Mouse (Mus musculus) forebrain, embryonic 12.5 days (tissue): ENCODE measurements around the gene Tmem184b. TPM values are rescaled to one million over a fixed set of nuclear protein-coding genes. Genes with fewer than 3 reads are reported as not detected.
A peak's percentile ranks its signal among the peaks of the same experiment; 100 is the strongest.

Experiments
- ATAC-seq: fragments of 200-750 bp; cut with Nextera tagmentation; 2 replicates; pipeline ENCODE4 v1.8.0; 2017; ENCODE audit warnings: moderate TSS enrichment; ENCODE audit not compliant: low FRiP score
- H3K27ac ChIP-seq: fragments of 300-500 bp; sonication (generic); 2 replicates; pipeline ENCODE4 v1.5.1; 2016; ENCODE audit warnings: mild to moderate bottlenecking
- H3K27me3 ChIP-seq: fragments of 300-500 bp; sonication (generic); 2 replicates; pipeline ENCODE4 v1.6.1; 2016; ENCODE audit warnings: mild to moderate bottlenecking
- H3K36me3 ChIP-seq: fragments of 300-500 bp; sonication (generic); replicated peaks from 2 replicates; pipeline ENCODE4 v1.6.1; 2016; ENCODE audit warnings: mild to moderate bottlenecking
- H3K4me1 ChIP-seq: fragments of 300-500 bp; sonication (generic); 2 replicates; pipeline ENCODE4 v1.6.1; 2016
- H3K4me2 ChIP-seq: fragments of 300-500 bp; sonication (generic); 2 replicates; pipeline ENCODE4 v1.6.1; 2016; ENCODE audit warnings: mild to moderate bottlenecking, moderate library complexity
- H3K4me3 ChIP-seq: fragments of 300-500 bp; sonication (generic); replicated peaks from 2 replicates; pipeline ENCODE4 v1.5.1; 2016; ENCODE audit warnings: mild to moderate bottlenecking
- H3K9ac ChIP-seq: fragments of 300-500 bp; sonication (generic); 2 replicates; pipeline ENCODE4 v1.6.1; 2016; ENCODE audit warnings: mild to moderate bottlenecking
- H3K9me3 ChIP-seq: fragments of 300-500 bp; sonication (generic); 2 replicates; pipeline ENCODE4 v1.6.1; 2016
- WGBS: fragments of 180-500 bp; shearing (Covaris S2); methylation state at CpG from one replicate; pipeline ENCODE4 v1.1.7; 2016; 5-methylcytosine and 5-hydroxymethylcytosine counted together
- polyA plus RNA-seq: library from polyadenylated mRNA; unstranded; fragments of >200 nt; fragmentation: Nextera tagmentation; extraction: Ambion mirVana; gene quantifications from 2 replicates; pipeline ENCODE4 v1.2.1, GENCODE M21; 2016

The Tmem184b gene
- polyA plus RNA-seq, 1 experiment from 2014 or later = 43.6 TPM

DNA sequence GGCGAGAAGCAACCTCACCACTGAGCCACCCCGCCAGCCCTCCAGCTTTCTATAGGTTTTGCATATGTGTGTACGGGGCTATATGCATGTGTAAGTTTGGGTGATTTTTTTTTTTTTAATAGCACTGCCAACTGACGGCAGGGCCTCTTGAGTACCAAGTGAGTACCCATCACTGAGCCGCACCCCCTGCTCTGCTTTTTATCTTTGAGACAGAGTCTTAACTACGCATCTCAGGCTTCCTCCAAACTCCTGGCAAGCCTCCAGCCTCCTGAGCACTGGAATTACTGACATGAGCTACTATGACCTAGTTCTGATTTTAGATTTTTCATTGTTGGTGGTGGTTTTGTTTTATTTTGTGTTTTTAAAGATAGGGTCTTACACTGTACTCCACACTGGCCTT is 24.1 kb upstream of the Tmem184b start:
- no peaks in the 10 kb centered on the region for H3K27me3 ChIP-seq
- H3K9ac ChIP-seq = no peak overlapping the region
- 0 out of 2 replicates have a peak, but pooled peaks cover 3% of the 10 kb centered on the region for H3K4me1 ChIP-seq
- no peak overlapping the region for H3K27ac ChIP-seq
- no peaks in the 10 kb centered on the region for H3K9me3 ChIP-seq
- no peak overlapping the region for H3K4me3 ChIP-seq
- WGBS = 92% methylated on average over 6 of the region's 6 CpGs
- peaks cover 100% of the 10 kb centered on the region for H3K36me3 ChIP-seq
- no peak for ATAC-seq
- H3K4me2 ChIP-seq = no peak overlapping the region

DNA sequence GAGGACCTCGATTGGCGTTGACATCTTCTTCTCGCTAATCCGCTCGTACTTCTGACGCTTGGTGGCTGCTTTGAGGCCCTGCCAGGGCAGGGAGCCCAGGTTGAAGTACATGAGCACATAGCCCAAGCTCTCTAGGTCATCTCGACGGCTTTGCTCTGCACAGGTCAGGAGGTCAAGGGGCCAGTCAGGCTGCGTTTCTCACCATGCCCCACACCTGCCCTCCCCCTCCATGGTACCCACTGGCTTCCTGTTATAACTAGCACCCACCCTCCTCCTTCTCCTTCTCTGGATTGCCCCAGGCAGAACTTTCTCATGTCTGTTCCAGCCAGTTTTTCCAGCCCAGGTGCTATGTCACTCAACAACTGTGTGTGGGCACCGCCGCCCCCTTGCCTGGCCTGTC is 22.1 kb upstream of the Tmem184b start:
- H3K27ac ChIP-seq = no peak overlapping the region
- H3K4me2 ChIP-seq = no peak overlapping the region
- H3K9ac ChIP-seq = no peak overlapping the region
- no peak overlapping the region for H3K4me3 ChIP-seq
- WGBS = 87% methylated on average over 11 of the region's 11 CpGs
- H3K27me3 ChIP-seq = no peaks in the 10 kb centered on the region
- no peaks in the 10 kb centered on the region for H3K9me3 ChIP-seq
- peaks cover 100% of the 10 kb centered on the region for H3K36me3 ChIP-seq
- ATAC-seq = no peak
- no peaks in the 10 kb centered on the region; the same call in 1 of the 2 replicates for H3K4me1 ChIP-seq

DNA sequence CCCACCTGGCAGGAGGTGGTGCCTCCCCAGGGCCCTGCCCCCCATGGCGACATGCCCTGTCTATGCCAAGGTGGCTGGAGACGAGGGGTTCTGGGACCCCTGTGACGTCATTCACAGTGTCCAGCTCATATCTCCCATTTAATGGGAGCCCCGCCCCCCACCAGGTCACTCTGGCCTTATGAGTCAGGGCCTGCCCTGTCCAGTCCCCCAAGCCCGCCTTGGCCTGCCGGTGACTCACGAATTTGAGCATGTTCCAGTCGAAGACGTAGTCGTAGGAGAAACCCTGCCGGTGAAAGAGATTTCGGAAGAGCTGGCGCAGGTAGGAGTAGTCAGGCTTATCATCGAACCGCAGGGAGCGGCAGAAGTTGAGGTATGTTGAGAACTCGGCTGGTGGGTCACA is 21.2 kb upstream of the Tmem184b start:
- no peaks in the 10 kb centered on the region for H3K9me3 ChIP-seq
- peaks cover 100% of the 10 kb centered on the region for H3K36me3 ChIP-seq
- 93% methylated on average over 17 of the region's 17 CpGs for WGBS
- no peak overlapping the region for H3K27ac ChIP-seq
- H3K9ac ChIP-seq = no peak overlapping the region
- H3K27me3 ChIP-seq = no peaks in the 10 kb centered on the region
- H3K4me3 ChIP-seq = no peak overlapping the region
- H3K4me2 ChIP-seq = no peak overlapping the region
- no peaks in the 10 kb centered on the region; the same call in 1 of the 2 replicates for H3K4me1 ChIP-seq
- no peak for ATAC-seq

DNA sequence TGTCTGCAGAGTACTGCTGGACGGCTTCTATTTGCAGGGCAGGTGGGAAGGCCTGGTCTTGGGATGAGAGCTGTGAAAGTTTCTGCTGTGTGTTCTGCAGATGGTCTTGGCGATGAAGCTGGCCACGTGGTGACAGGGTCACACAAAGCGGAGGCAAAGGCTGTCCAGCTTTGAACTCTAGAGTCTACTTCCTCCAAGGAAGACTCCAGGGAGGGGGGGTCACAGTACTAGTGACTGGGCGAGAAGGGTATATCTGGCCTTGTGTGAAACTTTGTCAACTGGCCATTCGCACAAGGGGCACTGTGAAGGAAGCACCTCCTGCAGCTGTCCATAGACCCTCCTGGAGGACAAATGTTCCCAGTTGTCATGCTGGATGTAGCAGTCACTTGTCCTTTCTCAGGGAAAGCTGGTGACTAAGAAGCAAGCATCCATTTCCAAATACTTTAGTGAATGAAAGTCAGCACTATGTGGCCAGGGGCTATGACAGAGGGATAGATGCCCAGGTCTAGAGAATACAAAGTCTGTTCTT is 19.4 kb upstream of the Tmem184b start:
- H3K4me2 ChIP-seq = no peak overlapping the region
- H3K27ac ChIP-seq = no peak overlapping the region
- H3K4me3 ChIP-seq = no peak overlapping the region
- H3K36me3 ChIP-seq = peaks cover 99% of the 10 kb centered on the region
- no peaks in the 10 kb centered on the region; the same call in 1 of the 2 replicates for H3K4me1 ChIP-seq
- H3K9ac ChIP-seq = no peak overlapping the region
- 90% methylated on average over 6 of the region's 6 CpGs for WGBS
- H3K27me3 ChIP-seq = no peaks in the 10 kb centered on the region
- no peak for ATAC-seq
- H3K9me3 ChIP-seq = no peaks in the 10 kb centered on the region

DNA sequence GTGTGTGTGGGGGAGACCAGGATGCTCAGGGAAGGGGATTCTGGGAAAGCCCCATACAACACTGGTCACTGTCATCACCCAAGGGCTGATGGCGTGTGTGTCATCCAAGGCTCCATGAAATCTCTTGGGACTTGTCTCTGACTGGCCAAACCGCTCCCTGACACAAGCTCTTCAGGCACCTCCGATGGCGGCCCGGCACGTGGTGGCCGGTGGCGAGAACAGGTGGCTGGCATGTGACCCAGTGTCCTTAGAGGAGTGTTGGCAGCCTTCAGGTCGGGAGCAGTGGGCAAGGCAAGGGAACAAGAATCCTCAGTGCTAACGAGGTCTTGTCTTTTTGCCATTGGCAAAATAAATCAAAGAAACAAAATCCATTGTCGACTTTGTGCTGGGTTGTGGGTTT is 15.3 kb upstream of the Tmem184b start:
- no peak overlapping the region for H3K27ac ChIP-seq
- H3K9ac ChIP-seq = no peak overlapping the region
- no peaks in the 10 kb centered on the region; the same call in 1 of the 2 replicates for H3K4me1 ChIP-seq
- no peak overlapping the region for H3K4me3 ChIP-seq
- peaks cover 75% of the 10 kb centered on the region for H3K36me3 ChIP-seq
- H3K27me3 ChIP-seq = no peaks in the 10 kb centered on the region
- 0 out of 2 replicates have a peak, but pooled peaks have one; percentile 13 for ATAC-seq
- WGBS = 90% methylated on average over 11 of the region's 11 CpGs
- no peak overlapping the region for H3K4me2 ChIP-seq
- H3K9me3 ChIP-seq = no peaks in the 10 kb centered on the region

DNA sequence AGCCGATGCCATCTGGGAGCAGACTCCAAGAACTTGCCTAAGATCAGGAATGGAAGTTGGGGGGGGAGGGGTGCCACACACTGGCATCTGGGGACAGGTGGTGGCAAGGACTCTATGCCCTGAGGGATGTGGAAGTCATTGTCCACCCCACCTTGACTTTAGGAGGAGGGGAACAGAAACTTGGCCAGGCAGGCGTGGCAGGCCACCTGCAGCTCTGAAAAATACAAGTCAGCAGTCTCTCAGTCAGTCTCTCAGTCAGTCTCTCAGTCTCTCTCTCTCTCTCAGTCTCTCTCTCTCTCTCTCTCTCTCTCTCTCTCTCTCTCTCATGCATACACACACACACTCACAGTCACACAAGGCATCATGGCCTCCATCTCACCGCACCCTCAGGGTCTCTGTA is 14.9 kb upstream of the Tmem184b start:
- no peak for ATAC-seq
- Histone ChIP-seq H3K27me3 (no peaks in the 10 kb centered on the region), H3K4me3 (no peak overlapping the region), H3K9ac (no peak overlapping the region), H3K9me3 (no peaks in the 10 kb centered on the region), H3K36me3 (peaks cover 71% of the 10 kb centered on the region), H3K4me1 (no peaks in the 10 kb centered on the region; the same call in 1 of the 2 replicates), H3K27ac (no peak overlapping the region), H3K4me2 (no peak overlapping the region)
- 85% methylated on average over 3 of the region's 3 CpGs for WGBS

DNA sequence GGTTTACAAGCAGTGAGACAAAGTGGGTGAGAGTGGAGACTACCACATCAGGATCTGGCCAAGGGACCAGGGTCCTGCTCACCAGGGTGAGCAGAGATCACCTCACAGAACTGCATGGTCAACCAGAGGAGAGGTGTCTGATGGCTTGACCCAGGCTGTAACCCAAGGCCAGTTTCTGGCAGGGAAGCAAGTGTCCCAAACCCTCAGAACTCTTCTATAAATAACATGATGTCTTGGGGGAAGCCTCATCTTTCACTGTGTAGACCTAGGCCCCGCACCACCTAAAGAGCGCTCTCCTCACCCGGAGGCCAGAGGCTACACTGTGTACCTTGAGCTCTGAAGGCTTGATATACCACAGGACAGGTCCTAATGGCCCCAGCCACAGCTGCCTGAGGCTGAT is 14.0 kb upstream of the Tmem184b start:
- H3K27ac ChIP-seq = no peak overlapping the region
- no peaks in the 10 kb centered on the region for H3K9me3 ChIP-seq
- 97% methylated on average over 3 of the region's 3 CpGs for WGBS
- H3K4me2 ChIP-seq = no peak overlapping the region
- H3K27me3 ChIP-seq = no peaks in the 10 kb centered on the region
- peaks cover 62% of the 10 kb centered on the region for H3K36me3 ChIP-seq
- no peak overlapping the region for H3K4me3 ChIP-seq
- H3K9ac ChIP-seq = no peak overlapping the region
- H3K4me1 ChIP-seq = no peaks in the 10 kb centered on the region; the same call in 1 of the 2 replicates
- ATAC-seq = no peak

DNA sequence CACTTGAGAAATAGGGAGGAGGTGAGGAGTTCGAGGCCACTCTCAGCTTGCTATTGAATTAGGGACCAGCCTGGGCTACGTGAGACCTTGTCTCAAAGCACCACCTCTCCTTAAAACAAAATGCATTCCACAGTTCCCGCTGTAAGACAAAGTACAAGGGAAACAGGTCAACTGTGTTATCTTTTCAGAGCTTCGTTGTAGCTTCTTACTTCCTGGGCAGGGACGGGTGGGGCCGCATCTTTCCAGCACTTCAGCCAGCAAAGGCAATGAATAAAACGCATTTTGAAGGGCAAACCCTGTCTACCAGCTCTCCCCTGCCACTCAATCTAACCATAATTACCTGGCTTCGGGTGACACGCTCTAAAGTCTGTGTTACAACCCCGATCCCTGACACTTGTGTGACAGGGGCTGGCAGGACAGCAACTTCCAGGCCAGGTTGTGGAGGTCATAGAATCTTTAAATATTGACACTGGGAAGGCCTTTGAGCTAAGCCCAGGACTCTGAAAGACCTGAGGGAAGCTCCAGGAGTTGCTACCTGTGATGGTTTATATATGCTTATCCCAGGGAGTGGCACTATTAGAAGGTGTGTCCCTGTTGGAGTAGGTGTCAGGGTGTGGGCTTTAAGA is 13.2 kb upstream of the Tmem184b start:
- Histone ChIP-seq H3K27me3 (no peaks in the 10 kb centered on the region), H3K9me3 (no peaks in the 10 kb centered on the region), H3K36me3 (peaks cover 54% of the 10 kb centered on the region), H3K9ac (no peak overlapping the region), H3K4me2 (no peak overlapping the region), H3K4me3 (no peak overlapping the region), H3K27ac (no peak overlapping the region), H3K4me1 (no peaks in the 10 kb centered on the region; the same call in 1 of the 2 replicates)
- ATAC-seq = no peak
- 95% methylated on average over 10 of the region's 10 CpGs for WGBS

DNA sequence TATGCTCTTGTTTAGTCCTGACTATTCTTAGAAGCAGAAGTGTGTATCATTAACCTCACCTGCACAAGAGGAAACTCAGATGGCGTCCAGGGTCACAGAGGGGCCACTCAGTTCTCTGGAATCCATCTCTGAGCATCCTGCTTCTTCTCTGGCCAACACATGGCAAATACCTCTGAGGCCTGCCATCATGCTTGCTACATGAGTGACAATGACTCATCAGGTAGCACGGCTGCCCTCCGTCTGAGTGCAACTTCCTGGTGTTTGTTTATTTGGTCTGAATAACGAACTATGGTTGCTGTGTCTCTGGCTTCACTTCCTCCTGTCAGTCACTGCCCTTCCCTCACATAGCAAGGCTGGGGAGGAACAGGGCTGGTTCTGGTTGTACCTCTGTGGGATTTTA is 11.1 kb upstream of the Tmem184b start:
- Histone ChIP-seq H3K9me3 (no peaks in the 10 kb centered on the region), H3K4me1 (no peaks in the 10 kb centered on the region), H3K4me2 (no peak overlapping the region), H3K27ac (no peak overlapping the region), H3K9ac (no peak overlapping the region), H3K36me3 (peaks cover 33% of the 10 kb centered on the region), H3K4me3 (no peak overlapping the region), H3K27me3 (no peaks in the 10 kb centered on the region)
- no peak for ATAC-seq
- WGBS = 75% methylated on average over 4 of the region's 4 CpGs

DNA sequence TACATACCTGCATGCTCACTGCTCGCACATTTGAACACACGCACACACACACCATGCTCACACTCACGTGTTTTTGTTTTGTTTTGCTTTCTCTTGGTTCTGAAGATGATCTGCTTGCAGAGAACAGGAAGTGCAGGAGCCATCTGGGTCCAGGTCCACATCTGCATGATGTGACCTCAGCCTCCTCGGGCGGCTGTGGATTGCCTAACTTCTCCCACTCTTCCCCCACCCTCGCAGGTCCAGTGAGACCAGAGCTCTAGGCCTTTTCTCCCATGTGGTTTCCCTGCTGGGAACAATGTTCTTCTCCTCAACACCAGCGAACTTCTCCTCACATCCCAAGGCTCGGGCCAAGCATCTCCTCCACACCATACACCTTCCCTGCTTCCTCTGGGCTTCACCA is 10.4 kb upstream of the Tmem184b start:
- H3K27me3 ChIP-seq = no peaks in the 10 kb centered on the region
- no peaks in the 10 kb centered on the region for H3K4me1 ChIP-seq
- H3K9ac ChIP-seq = no peak overlapping the region
- WGBS = 86% methylated on average over 8 of the region's 8 CpGs
- no peak overlapping the region for H3K4me2 ChIP-seq
- no peaks in the 10 kb centered on the region for H3K9me3 ChIP-seq
- peaks cover 26% of the 10 kb centered on the region for H3K36me3 ChIP-seq
- no peak for ATAC-seq
- H3K4me3 ChIP-seq = no peak overlapping the region
- no peak overlapping the region for H3K27ac ChIP-seq

DNA sequence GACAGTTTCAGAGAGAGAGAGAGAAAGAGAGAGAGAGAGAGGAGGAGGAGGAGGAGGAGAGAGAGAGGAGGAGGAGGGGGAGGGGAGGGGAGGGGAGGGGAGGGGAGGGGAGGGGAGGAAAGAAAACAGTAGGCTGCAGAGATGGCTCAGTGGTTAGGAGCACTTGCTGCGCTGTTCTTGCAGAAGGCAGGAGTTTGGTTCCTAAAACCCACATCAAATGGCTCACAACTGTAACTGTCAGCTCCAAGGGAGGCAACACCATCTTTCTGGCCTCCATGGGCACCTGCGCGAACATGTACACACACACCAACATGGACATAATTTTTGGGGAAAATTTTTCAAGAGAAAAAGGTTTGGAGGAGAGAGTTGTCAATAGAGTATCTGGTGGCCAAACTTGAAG is 9.8 kb upstream of the Tmem184b start:
- H3K9ac ChIP-seq = no peak overlapping the region
- no peak overlapping the region for H3K4me3 ChIP-seq
- peaks cover 20% of the 10 kb centered on the region for H3K36me3 ChIP-seq
- whole genome bisulfite sequencing = 95% methylated on average over 3 of the region's 3 CpGs
- no peak overlapping the region for H3K27ac ChIP-seq
- no peaks in the 10 kb centered on the region for H3K4me1 ChIP-seq
- no peaks in the 10 kb centered on the region for H3K9me3 ChIP-seq
- no peak for ATAC-seq
- H3K4me2 ChIP-seq = no peak overlapping the region
- no peaks in the 10 kb centered on the region for H3K27me3 ChIP-seq

DNA sequence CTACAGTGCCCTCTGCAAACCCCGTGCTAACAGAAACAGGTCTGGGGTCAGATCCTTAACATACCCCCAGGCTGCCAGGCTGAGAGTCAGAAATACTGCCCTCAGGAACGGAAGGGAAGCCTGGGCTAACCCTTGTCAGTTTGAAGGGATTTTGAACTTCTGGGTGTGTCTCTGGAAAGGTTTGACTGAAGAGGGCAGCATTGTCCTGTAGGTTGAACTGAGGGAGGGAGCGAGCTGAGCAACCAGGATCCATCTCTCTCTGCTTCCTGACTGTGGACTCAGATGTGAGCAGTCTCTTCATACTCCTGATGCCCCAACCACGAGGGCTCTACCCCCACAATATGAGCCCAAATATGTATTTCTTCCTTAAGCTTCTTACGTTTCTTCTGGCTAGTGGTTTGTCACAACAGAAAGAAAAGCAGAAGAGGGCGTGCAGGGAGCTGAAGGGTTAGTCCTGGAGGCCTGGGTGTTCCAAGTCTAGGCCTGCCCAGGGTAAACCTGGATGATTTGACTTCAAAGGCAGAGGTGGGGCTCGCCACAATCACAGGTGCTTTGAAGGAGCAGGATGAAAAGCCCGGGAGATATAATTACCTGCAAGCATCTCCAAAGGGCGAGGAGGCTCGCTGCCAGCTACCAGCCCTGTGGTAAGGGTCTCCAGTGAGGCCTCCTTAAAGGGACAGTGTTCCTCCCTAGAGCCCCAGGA is 8.1 kb upstream of the Tmem184b start:
- 56% methylated on average over 10 of the region's 10 CpGs for WGBS
- ATAC-seq = no peak
- no peak overlapping the region for H3K4me3 ChIP-seq
- no peak overlapping the region for H3K27ac ChIP-seq
- H3K4me2 ChIP-seq = no peak overlapping the region
- H3K9ac ChIP-seq = no peak overlapping the region
- H3K27me3 ChIP-seq = no peaks in the 10 kb centered on the region
- H3K36me3 ChIP-seq = peaks cover 6% of the 10 kb centered on the region
- no peaks in the 10 kb centered on the region for H3K9me3 ChIP-seq
- H3K4me1 ChIP-seq = no peaks in the 10 kb centered on the region
